Comparison of ENCODE assay signal across 18 mouse cellular contexts in genomic region chr2:34487281-34487680, GRCm38 (mm10).
DNase-seq lines count a peak whose midpoint lies in the region; ATAC-seq and TF ChIP-seq lines count a peak whose summit lies in the region.
"Had no signal": no experiment of that assay in that cellular context is flagged by ENCODE, and none has a peak within 500 bp of the region (broad histone marks: within the 10 kb centered on the region; RNA-seq: fewer than 3 reads in every experiment).

No protein-coding gene starts in this region.

- TF ChIP-seq POLR2A in heart, adult 2 months (IDR thresholded peaks at IDR 0.05; ENCODE audit: insufficient read depth, low read depth, low read length): no peak

- no peak overlapping the region for H3K4me3 ChIP-seq in heart, postnatal 0 days (ENCODE audit: low read depth, low read length)
- no peak overlapping the region for H3K4me3 ChIP-seq in heart, adult 2 months
- no peak overlapping the region for H3K4me3 ChIP-seq in forebrain, embryonic 14.5 days (ENCODE audit: low read depth, low read length)
- H3K4me3 ChIP-seq: forebrain, embryonic 13.5 days; heart, embryonic 12.5 days; hindbrain, embryonic 15.5 days; intestine, embryonic 15.5 days; limb, embryonic 13.5 days; liver, embryonic 13.5 days; lung, embryonic 15.5 days had no signal

- peaks cover 10% of the 10 kb centered on the region; the same call in 1 of the 2 replicates for H3K4me1 ChIP-seq in heart, postnatal 0 days (ENCODE audit: control insufficient read depth, insufficient read depth)
- H3K4me1 ChIP-seq in heart, adult 2 months (ENCODE audit: control insufficient read depth, insufficient read depth, low read length): peaks cover 6% of the 10 kb centered on the region
- no peaks in the 10 kb centered on the region for H3K4me1 ChIP-seq in forebrain, embryonic 14.5 days (ENCODE audit: control insufficient read depth, insufficient read depth, low read length)
- H3K4me1 ChIP-seq: limb, embryonic 13.5 days; liver, embryonic 13.5 days; lung, embryonic 15.5 days had no signal

- DNase-seq in heart, postnatal 0 days (ENCODE audit: low spot score): no peak
- no peak for DNase-seq in heart, adult 2 months
- DNase-seq in brain, adult 2 months (ENCODE audit: low read depth, low spot score): peak; percentile 76
- peak; percentile 28 for DNase-seq in cerebellum, adult 8-10 months
- DNase-seq in skeletal muscle tissue, adult 2 months (ENCODE audit: low read depth, low spot score): peak; percentile 19
- DNase-seq in forebrain, embryonic 14.5 days (ENCODE audit: low spot score): no peak
- DNase-seq: liver, embryonic 13.5 days; retina, postnatal 1 day had no signal

- no peaks in the 10 kb centered on the region for H3K9me3 ChIP-seq in heart, postnatal 0 days (replicated peaks; ENCODE audit: control insufficient read depth, low read length)
- H3K9me3 ChIP-seq in forebrain, embryonic 14.5 days (replicated peaks; ENCODE audit: control insufficient read depth, low read length): no peaks in the 10 kb centered on the region
- H3K9me3 ChIP-seq: forebrain, embryonic 13.5 days; heart, embryonic 12.5 days; hindbrain, embryonic 15.5 days; intestine, embryonic 15.5 days; limb, embryonic 13.5 days; liver, embryonic 13.5 days; lung, embryonic 15.5 days had no signal

- H3K27me3 ChIP-seq in heart, postnatal 0 days (ENCODE audit: control insufficient read depth, insufficient read depth, low read length): no peaks in the 10 kb centered on the region
- no peaks in the 10 kb centered on the region for H3K27me3 ChIP-seq in heart, adult 2 months (ENCODE audit: control insufficient read depth, insufficient read depth, low read length)
- H3K27me3 ChIP-seq in forebrain, embryonic 14.5 days (replicated peaks; ENCODE audit: control insufficient read depth, insufficient read depth, low read length): no peaks in the 10 kb centered on the region
- H3K27me3 ChIP-seq: forebrain, embryonic 13.5 days; heart, embryonic 12.5 days; hindbrain, embryonic 15.5 days; intestine, embryonic 15.5 days; limb, embryonic 13.5 days; liver, embryonic 13.5 days; lung, embryonic 15.5 days had no signal

- no peaks in the 10 kb centered on the region for H3K36me3 ChIP-seq in heart, postnatal 0 days (replicated peaks; ENCODE audit: control insufficient read depth, insufficient read depth, low read length)
- peaks cover 6% of the 10 kb centered on the region for H3K36me3 ChIP-seq in heart, adult 2 months (ENCODE audit: control insufficient read depth, insufficient read depth, low read length)
- H3K36me3 ChIP-seq in forebrain, embryonic 14.5 days (ENCODE audit: control insufficient read depth, insufficient read depth, low read length): no peaks in the 10 kb centered on the region
- H3K36me3 ChIP-seq: heart, embryonic 12.5 days; hindbrain, embryonic 15.5 days; intestine, embryonic 15.5 days; limb, embryonic 13.5 days; liver, embryonic 13.5 days; lung, embryonic 15.5 days had no signal

- WGBS in heart, postnatal 0 days: 61% methylated on average over 7 of the region's 7 CpGs
- 63% methylated on average over 7 of the region's 7 CpGs for WGBS in heart, adult 2 months
- WGBS in forebrain, embryonic 14.5 days: 86% methylated on average over 7 of the region's 7 CpGs

- TF ChIP-seq EP300 in heart, postnatal 0 days (IDR thresholded peaks at IDR 0.05; ENCODE audit: low read depth): no peak
- TF ChIP-seq EP300 in heart, adult 2 months (IDR thresholded peaks at IDR 0.05; ENCODE audit: insufficient read depth, low read depth, low read length): no peak

- no peak overlapping the region for H3K4me2 ChIP-seq in heart, postnatal 0 days (ENCODE audit: low read depth, low read length)
- no peak overlapping the region for H3K4me2 ChIP-seq in forebrain, embryonic 14.5 days (ENCODE audit: low read length)
- H3K4me2 ChIP-seq: forebrain, embryonic 13.5 days; heart, embryonic 12.5 days; hindbrain, embryonic 15.5 days; intestine, embryonic 15.5 days; limb, embryonic 13.5 days; liver, embryonic 13.5 days; lung, embryonic 15.5 days; midbrain, embryonic 11.5 days had no signal

- intact Hi-C loops in heart, adult 2 months (cut with DNase I): no loop called here

- no peak for TF ChIP-seq CTCF in heart, postnatal 0 days (IDR thresholded peaks at IDR 0.05; ENCODE audit: low read depth)
- no peak for TF ChIP-seq CTCF in heart, adult 2 months (IDR thresholded peaks at IDR 0.05)

- 0 out of 2 replicates have a peak overlapping the region, but pooled peaks have one; percentile 25 for H3K27ac ChIP-seq in heart, postnatal 0 days (ENCODE audit: low read depth)
- H3K27ac ChIP-seq in heart, adult 2 months: no peak overlapping the region
- H3K27ac ChIP-seq in forebrain, embryonic 14.5 days (ENCODE audit: low read depth, low read length): no peak overlapping the region
- H3K27ac ChIP-seq: forebrain, embryonic 13.5 days; hindbrain, embryonic 15.5 days; intestine, embryonic 15.5 days; limb, embryonic 13.5 days; liver, embryonic 13.5 days; lung, embryonic 15.5 days; macrophage; stomach, postnatal 0 days had no signal

- no peak for ATAC-seq in heart, postnatal 0 days (ENCODE audit: insufficient read depth, low read depth)
- no peak for ATAC-seq in forebrain, embryonic 14.5 days
- ATAC-seq in megakaryocyte, adult 5-6 weeks (ENCODE audit: poor library complexity, severe bottlenecking): no peak
- ATAC-seq: forebrain, embryonic 13.5 days; intestine, embryonic 15.5 days had no signal

- H3K79me2 ChIP-seq in heart, adult 2 months (replicated peaks; ENCODE audit: control insufficient read depth, insufficient read depth, low read length): no peaks in the 10 kb centered on the region

- no peak overlapping the region for H3K9ac ChIP-seq in heart, postnatal 0 days (replicated peaks; ENCODE audit: low read depth, low read length)
- no peak overlapping the region for H3K9ac ChIP-seq in heart, adult 2 months (ENCODE audit: low read depth, low read length)
- H3K9ac ChIP-seq in forebrain, embryonic 14.5 days (ENCODE audit: low read length): no peak overlapping the region
- H3K9ac ChIP-seq: forebrain, embryonic 13.5 days; heart, embryonic 12.5 days; hindbrain, embryonic 15.5 days; intestine, embryonic 15.5 days; limb, embryonic 13.5 days; liver, embryonic 13.5 days; lung, embryonic 15.5 days had no signal

Comparison
In these comparisons a context has a peak if more than half of its experiments do, and no peak if none do; other contexts are left out.
1. DNase-seq: peak in brain, adult 2 months (single experiment), cerebellum, adult 8-10 months (single experiment) and skeletal muscle tissue, adult 2 months (single experiment); none in heart, postnatal 0 days (single experiment), heart, adult 2 months (0 of 2) and forebrain, embryonic 14.5 days (single experiment).